Mouse (Mus musculus) heart, postnatal 36 days (tissue): ENCODE data around the gene Fryl. TPM values are rescaled to one million over a fixed set of nuclear protein-coding genes. Genes with fewer than 3 reads are reported as not detected.
A peak's percentile ranks its signal among the peaks of the same experiment; 100 is the strongest.

ENCODE experiments used
- DNase-seq, 2 experiments: peaks; one replicate each; pipeline ENCODE4 v3.0.0; 2021 to 2022
- intact Hi-C: fragments of 180-260 bp; cut with DNase I; formaldehyde crosslinking; loops from one replicate; pipeline ENCODE4 v1.15.1; 2025
- total RNA-seq, 2 experiments: library from RNA; stranded (reverse); gene quantifications; 2 replicates each; pipeline ENCODE4 v1.2.3; 2021

The Fryl gene
- total RNA-seq, 2 experiments from 2014 or later: 37.6 to 45.2 TPM

DNA sequence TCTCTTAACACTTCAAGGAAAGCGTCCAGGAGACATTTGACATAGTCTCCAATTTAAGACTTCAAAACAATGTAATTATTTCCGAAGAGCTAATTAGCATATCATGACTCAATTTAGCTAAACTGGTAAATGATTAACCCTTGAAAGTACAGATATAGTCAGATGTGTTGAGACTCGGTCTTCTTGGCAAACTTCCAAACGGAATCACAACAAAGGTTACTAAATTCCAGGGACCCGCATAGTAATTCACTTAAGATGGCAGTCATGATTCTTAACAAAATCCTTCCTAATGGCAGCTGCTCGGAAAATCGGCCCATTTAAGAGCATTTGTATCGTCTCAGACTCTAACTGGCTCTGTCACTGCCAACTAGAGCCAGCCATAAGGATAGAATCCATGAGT is 266.7 kb downstream of the Fryl start:
- intact Hi-C loops: no loop called here
- no peak for DNase-seq

DNA sequence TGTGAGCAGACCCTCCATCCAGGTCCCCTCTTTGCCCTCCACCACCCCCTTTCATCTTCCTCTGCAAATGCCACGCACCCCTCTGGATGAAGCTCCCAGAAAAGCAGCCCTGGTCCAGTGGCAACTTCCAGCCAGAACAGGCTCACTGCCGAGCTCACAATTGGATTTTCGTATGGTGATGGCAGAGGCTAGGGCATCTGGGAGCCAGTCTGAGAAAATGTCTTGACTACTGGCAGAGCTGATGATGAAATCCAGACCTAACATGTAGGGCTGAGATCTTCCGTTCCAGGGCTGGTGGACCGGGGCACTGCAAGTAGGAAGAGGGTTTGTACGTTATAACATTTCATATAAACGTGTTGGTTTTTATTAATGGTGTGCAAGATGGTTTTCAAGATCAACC is 268.6 kb downstream of the Fryl start:
- no peak for DNase-seq
- intact Hi-C loops: no loop called here

DNA sequence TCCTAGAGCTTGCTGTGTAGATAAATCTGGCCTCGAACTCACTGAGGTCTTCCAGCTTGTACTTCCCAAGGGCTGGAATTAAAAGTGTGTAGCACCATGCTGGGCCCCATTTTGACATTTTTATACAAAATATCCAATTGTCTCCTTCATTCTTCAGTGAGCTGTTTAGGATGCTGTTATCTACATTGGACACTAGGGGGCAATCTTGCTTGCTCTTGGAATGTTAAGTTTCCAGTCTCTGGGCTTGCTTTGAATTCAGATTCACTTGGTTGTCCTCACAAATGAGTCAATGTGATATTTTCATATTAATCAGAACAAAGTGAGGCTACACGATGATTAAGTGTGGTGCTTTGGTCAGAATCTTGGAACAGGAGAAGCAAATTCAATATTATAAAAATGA is 272.3 kb downstream of the Fryl start:
- peak in 1 of 2 experiments; percentile 8 for DNase-seq
- intact Hi-C loops: loop anchor here (1.0 kb wide), 2 partner anchors 87 to 398 kb away; no protein-coding TSS in a partner anchor

- intact Hi-C loops: no loop called here
Observed at GRCm38 (mm10) chr5:72976539-72976938, 279.9 kb downstream of the Fryl start.

DNA sequence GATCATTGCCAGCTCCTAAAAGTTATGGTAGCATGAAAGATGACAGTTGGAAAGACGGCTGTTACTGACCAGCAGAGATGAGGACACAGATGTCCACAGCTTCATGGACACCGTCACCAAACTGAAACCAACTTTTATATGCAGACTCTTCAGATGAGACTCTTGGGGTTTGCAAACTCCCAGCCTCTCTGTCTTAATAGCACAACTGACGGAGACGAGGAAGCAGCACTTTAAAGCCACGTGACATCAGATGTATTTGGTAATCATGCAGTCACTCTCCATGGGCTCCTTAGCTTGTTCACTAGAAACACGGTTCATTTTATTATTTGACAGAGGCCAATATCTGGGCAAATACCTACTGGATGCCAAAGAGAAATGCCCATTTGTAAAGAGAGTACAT is 280.4 kb downstream of the Fryl start:
- intact Hi-C loops: no loop called here
- no peak for DNase-seq

More at GRCm38 (mm10) chr5:72976539-72976938, 279.9 kb downstream of the Fryl start:
- no peak for DNase-seq

DNA sequence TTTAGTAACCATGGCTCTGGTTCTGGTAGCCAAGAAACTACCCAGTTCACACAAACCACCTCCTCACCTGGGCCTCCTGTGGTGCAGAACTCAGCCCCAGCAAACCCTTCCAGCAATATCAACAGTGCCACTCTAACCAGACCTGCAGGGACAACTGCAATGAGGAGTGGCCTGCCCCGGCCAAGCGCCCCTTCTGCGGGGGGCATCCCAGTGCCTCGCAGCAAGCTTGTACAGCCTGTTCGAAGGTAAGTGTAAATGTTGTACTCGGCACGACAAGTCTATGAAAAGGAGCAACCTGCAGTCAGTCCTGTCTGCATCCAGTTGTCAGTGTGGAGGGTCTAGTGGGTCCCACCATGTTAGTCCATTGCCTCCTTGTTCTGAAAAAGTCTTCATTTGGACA is 281.8 kb downstream of the Fryl start, which contains the start of gene Gm10135:
Gene Gm10135, minus strand, starts transcription at position 101 of the 400 bp plus-strand sequence.
- no peak for DNase-seq
- intact Hi-C loops: no loop called here

- no peak for DNase-seq
- intact Hi-C loops: no loop called here
Observed at GRCm38 (mm10) chr5:72972934-72973333, 283.5 kb downstream of the Fryl start.

GRCm38 (mm10) chr5:72972435-72972834 is 284.0 kb downstream of the Fryl start:
- no peak for DNase-seq
- intact Hi-C loops: no loop called here

Other genes with a start within 250 kb of the Fryl start
- gene Slc10a4, start 249.7 kb downstream of the Fryl start, total RNA-seq: under 1 TPM in 1 of 2 experiments, not detected in 1; 0.28 TPM
- 100 to 1,000 TPM; 241 to 249 TPM for gene Ociad1, start 36.2 kb upstream of the Fryl start, total RNA-seq
- 1 to 10 TPM; 5.8 to 7.3 TPM for gene Ociad2, start 84.4 kb upstream of the Fryl start, total RNA-seq
- not detected for gene Cwh43, start 149.5 kb upstream of the Fryl start, total RNA-seq
- 10 to 100 TPM; 14.7 to 18.2 TPM for gene Dcun1d4, start 224.4 kb upstream of the Fryl start, total RNA-seq